Mouse (Mus musculus): Measurements from ENCODE around the gene Hmgb2. TPM values are rescaled to one million over a fixed set of nuclear protein-coding genes. Genes with fewer than 3 reads are reported as not detected.

The Hmgb2 gene
- polyA plus RNA-seq (2015; fragmentation: Nextera tagmentation; extraction: Ambion mirVana), result 94.8 and 106 TPM in 2 replicates

DNA sequence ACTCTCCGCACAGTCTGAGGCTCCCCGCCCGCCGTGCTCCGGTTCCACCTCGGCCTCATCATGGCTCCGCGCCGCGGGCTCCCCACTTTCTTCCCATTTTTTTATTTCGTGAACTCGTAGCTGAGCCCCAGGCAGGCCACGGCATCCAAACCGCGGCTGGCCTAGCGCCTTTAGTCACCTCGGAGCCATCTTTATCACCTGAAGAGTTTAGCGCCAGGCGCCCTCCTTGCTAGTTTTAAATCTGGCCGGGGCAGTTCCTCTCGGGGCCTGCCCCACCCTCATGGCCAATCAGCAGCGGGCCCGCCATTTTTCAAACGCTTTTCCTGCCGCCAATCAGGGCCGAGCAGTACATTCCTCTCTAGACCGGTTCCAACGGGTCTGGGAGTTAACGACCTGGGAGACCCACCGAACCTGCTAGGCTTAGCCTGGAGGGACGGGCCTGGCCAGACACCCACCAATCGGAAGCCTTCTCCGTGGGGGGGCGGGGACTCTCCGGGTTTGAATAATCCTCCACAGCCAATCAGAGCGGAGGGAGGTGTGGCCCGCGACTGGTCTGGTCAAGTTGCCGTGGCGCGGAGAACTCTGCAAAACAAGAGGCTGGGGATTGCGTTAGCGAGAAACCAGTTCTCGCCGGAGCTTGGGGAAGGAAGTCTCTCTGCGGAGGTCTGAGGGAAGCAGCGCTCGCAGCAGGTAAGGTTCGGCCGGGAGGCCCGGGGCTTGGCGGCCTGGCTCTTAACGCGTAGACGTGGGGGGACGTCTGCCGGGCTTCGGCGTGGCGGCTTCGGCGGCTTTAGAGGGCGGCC, at the start of gene Hmgb2:
TSS of gene Hmgb2 (plus strand) at position 592 of the 803 bp plus-strand sequence.
- TF ChIP-seq EP300 (IDR thresholded peaks at IDR 0.05) (peak; percentile 74), CTCF (IDR thresholded peaks at IDR 0.05) (no peak)
- under 1% methylated on average over 63 of the region's 63 CpGs for WGBS
- Histone ChIP-seq H3K27me3 (replicated peaks; ENCODE audit: insufficient read depth, low read length) (no peaks in the 10 kb centered on the region), H3K36me3 (ENCODE audit: insufficient read depth, low read length) (0 out of 2 replicates have a peak, but pooled peaks cover 5% of the 10 kb centered on the region), H3K4me1 (ENCODE audit: insufficient read depth, low read depth, low read length) (peaks cover 3% of the 10 kb centered on the region; the same call in 1 of the 2 replicates), H3K4me3 (ENCODE audit: low read depth, low read length) (peak within 1 kb of the TSS; percentile 94), H3K9ac (replicated peaks; ENCODE audit: low read depth) (peak within 1 kb of the TSS; percentile 99), H3K27ac (ENCODE audit: low read length) (peak within 1 kb of the TSS; percentile 100), H3K9me3 (ENCODE audit: low read length) (no peaks in the 10 kb centered on the region), H3K4me2 (replicated peaks; ENCODE audit: low read depth, low read length) (peak within 1 kb of the TSS; percentile 98)
- peak; percentile 99 for ATAC-seq
- DNase-seq (ENCODE audit: low spot score), result peak; percentile 100

DNA sequence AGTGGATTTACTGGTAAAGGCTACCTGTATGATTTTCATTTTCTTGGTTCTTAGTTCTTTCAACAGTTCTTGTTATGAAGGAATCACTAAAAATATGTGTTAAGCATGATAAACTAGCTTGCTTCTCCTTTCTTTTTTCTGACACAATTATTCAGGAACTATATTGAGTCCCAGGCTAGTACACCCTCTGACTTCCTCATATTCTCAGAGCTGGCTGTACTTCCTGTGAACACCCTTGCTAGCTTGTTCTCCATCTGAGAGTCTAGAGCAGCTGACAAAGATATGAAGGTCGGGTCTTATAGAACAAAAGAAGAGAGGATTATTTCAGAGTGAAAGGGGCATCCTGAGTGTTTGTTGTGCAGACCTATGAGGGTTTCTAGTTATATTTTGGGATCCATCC, 48.9 kb upstream of the Hmgb2 start:
- Histone ChIP-seq H3K27ac (ENCODE audit: low read length) (no peak overlapping the region), H3K4me3 (ENCODE audit: low read depth, low read length) (no peak overlapping the region), H3K9ac (replicated peaks; ENCODE audit: low read depth) (no peak overlapping the region), H3K4me2 (replicated peaks; ENCODE audit: low read depth, low read length) (no peak overlapping the region), H3K36me3 (ENCODE audit: insufficient read depth, low read length) (no peaks in the 10 kb centered on the region), H3K9me3 (ENCODE audit: low read length) (no peaks in the 10 kb centered on the region), H3K4me1 (ENCODE audit: insufficient read depth, low read depth, low read length) (no peaks in the 10 kb centered on the region), H3K27me3 (replicated peaks; ENCODE audit: insufficient read depth, low read length) (no peaks in the 10 kb centered on the region)
- 32% methylated on average over 1 of the region's 1 CpGs for WGBS
- ATAC-seq (no peak), DNase-seq (ENCODE audit: low spot score) (peak; percentile 19)
- TF ChIP-seq EP300 (IDR thresholded peaks at IDR 0.05) (no peak), CTCF (IDR thresholded peaks at IDR 0.05) (no peak)

- Histone ChIP-seq H3K9ac (replicated peaks; ENCODE audit: low read depth) (no peak overlapping the region), H3K9me3 (ENCODE audit: low read length) (no peaks in the 10 kb centered on the region), H3K4me3 (ENCODE audit: low read depth, low read length) (no peak overlapping the region), H3K36me3 (ENCODE audit: insufficient read depth, low read length) (no peaks in the 10 kb centered on the region), H3K4me1 (ENCODE audit: insufficient read depth, low read depth, low read length) (no peaks in the 10 kb centered on the region), H3K27ac (ENCODE audit: low read length) (no peak overlapping the region), H3K4me2 (replicated peaks; ENCODE audit: low read depth, low read length) (no peak overlapping the region), H3K27me3 (replicated peaks; ENCODE audit: insufficient read depth, low read length) (no peaks in the 10 kb centered on the region)
- no peak for DNase-seq (ENCODE audit: low spot score)
- WGBS, result 77% methylated on average over 3 of the region's 3 CpGs
- ATAC-seq, result no peak
- TF ChIP-seq CTCF (IDR thresholded peaks at IDR 0.05), result no peak
- no peak for TF ChIP-seq EP300 (IDR thresholded peaks at IDR 0.05)
Measured at GRCm38 (mm10) chr8:57463757-57464156, 48.0 kb upstream of the Hmgb2 start.

GRCm38 (mm10) chr8:57468624-57469023, 43.1 kb upstream of the Hmgb2 start:
- H3K4me3 ChIP-seq (ENCODE audit: low read depth, low read length), result no peak overlapping the region
- H3K4me2 ChIP-seq (replicated peaks; ENCODE audit: low read depth, low read length), result no peak overlapping the region
- ATAC-seq (peak; percentile 70), DNase-seq (ENCODE audit: low spot score) (peak; percentile 64)
- H3K9ac ChIP-seq (replicated peaks; ENCODE audit: low read depth), result no peak overlapping the region
- H3K9me3 ChIP-seq (ENCODE audit: low read length), result no peaks in the 10 kb centered on the region
- no peak overlapping the region for H3K27ac ChIP-seq (ENCODE audit: low read length)
- TF ChIP-seq CTCF (IDR thresholded peaks at IDR 0.05) (no peak), EP300 (IDR thresholded peaks at IDR 0.05) (no peak)
- WGBS, result 24% methylated on average over 5 of the region's 5 CpGs
- H3K4me1 ChIP-seq (ENCODE audit: insufficient read depth, low read depth, low read length), result no peaks in the 10 kb centered on the region
- no peaks in the 10 kb centered on the region for H3K36me3 ChIP-seq (ENCODE audit: insufficient read depth, low read length)
- H3K27me3 ChIP-seq (replicated peaks; ENCODE audit: insufficient read depth, low read length), result no peaks in the 10 kb centered on the region

GRCm38 (mm10) chr8:57470863-57471262, 40.8 kb upstream of the Hmgb2 start:
- H3K36me3 ChIP-seq (ENCODE audit: insufficient read depth, low read length), result no peaks in the 10 kb centered on the region
- no peak for ATAC-seq
- no peak for DNase-seq (ENCODE audit: low spot score)
- TF ChIP-seq EP300 (IDR thresholded peaks at IDR 0.05), result no peak
- no peak for TF ChIP-seq CTCF (IDR thresholded peaks at IDR 0.05)
- whole genome bisulfite sequencing, result 87% methylated on average over 5 of the region's 5 CpGs
- no peaks in the 10 kb centered on the region for H3K9me3 ChIP-seq (ENCODE audit: low read length)
- no peak overlapping the region for H3K27ac ChIP-seq (ENCODE audit: low read length)
- H3K27me3 ChIP-seq (replicated peaks; ENCODE audit: insufficient read depth, low read length), result no peaks in the 10 kb centered on the region
- no peak overlapping the region for H3K9ac ChIP-seq (replicated peaks; ENCODE audit: low read depth)
- H3K4me1 ChIP-seq (ENCODE audit: insufficient read depth, low read depth, low read length), result no peaks in the 10 kb centered on the region
- H3K4me2 ChIP-seq (replicated peaks; ENCODE audit: low read depth, low read length), result no peak overlapping the region
- no peak overlapping the region for H3K4me3 ChIP-seq (ENCODE audit: low read depth, low read length)

GRCm38 (mm10) chr8:57473751-57474150, 38.0 kb upstream of the Hmgb2 start:
- Histone ChIP-seq H3K27me3 (replicated peaks; ENCODE audit: insufficient read depth, low read length) (no peaks in the 10 kb centered on the region), H3K27ac (ENCODE audit: low read length) (no peak overlapping the region), H3K4me1 (ENCODE audit: insufficient read depth, low read depth, low read length) (no peaks in the 10 kb centered on the region), H3K36me3 (ENCODE audit: insufficient read depth, low read length) (no peaks in the 10 kb centered on the region), H3K9me3 (ENCODE audit: low read length) (no peaks in the 10 kb centered on the region), H3K4me3 (ENCODE audit: low read depth, low read length) (no peak overlapping the region), H3K9ac (replicated peaks; ENCODE audit: low read depth) (no peak overlapping the region), H3K4me2 (replicated peaks; ENCODE audit: low read depth, low read length) (no peak overlapping the region)
- peak; percentile 19; the same call in 1 of the 2 replicates for ATAC-seq
- TF ChIP-seq EP300 (IDR thresholded peaks at IDR 0.05) (no peak), CTCF (IDR thresholded peaks at IDR 0.05) (no peak)
- 54% methylated on average over 6 of the region's 6 CpGs for WGBS
- peak; percentile 16 for DNase-seq (ENCODE audit: low spot score)
